Mouse (Mus musculus): Measurements from ENCODE around the gene Ndufaf7.

The Ndufaf7 gene

DNA sequence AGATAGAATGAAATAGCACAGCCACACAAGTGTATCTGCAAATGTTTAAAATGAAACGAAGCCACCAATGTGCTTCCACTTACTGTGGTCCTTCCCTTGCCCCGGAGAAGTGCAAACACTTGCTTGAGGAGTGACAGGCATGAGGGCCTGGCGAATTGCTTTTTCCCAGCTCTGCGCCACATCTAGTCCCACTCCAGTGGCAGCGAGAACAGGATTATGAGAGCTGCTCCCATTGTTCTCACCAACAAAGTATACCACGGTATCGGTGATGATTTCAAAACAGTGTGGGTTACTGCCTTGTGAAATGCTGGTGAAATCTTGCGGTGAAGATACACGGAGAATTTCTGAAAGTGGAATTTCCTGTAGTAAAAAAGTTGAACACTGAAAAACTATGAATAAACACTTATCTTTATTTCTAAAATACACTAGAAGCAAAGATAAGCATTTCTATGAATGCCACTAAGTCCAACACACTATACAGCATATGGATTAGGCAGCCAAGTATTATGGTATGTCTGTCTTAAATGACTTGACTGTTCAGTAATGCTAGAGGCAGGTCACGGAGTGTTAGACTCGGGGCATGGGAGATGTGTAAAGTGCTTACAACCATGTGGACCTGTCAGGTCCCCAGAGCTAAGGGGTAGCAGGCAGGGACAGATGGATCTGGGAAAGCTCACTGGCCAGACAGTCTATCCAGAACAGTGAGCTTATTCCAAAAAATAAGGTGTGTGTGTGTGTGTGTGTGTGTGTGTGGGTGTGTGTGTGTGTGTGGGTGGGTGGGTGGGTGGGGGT, 29.4 kb downstream of the Ndufaf7 start:
- no peak for DNase-seq

DNA sequence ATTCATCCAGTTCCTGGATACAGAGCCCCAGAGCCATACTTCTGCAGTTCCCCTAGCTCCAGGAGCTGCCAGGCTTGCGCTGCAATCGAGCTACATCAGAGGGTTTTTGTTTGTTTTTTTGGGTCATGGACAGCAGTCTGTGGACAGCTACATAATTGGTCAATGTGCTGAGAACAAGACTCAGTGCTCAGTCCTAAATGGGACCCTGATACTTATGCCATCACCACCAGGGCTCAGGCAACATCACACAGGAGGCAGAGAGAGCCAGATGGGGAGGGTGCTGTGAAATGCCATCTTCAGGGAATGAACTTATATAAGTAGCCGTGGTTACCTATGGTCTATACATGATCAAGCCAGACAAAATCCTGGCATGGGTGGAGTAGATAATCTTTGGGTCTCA, 31.6 kb downstream of the Ndufaf7 start:
- DNase-seq, result no peak

GRCm38 (mm10) chr17:78983166-78983565, 46.2 kb downstream of the Ndufaf7 start:
- DNase-seq, result no peak

DNA sequence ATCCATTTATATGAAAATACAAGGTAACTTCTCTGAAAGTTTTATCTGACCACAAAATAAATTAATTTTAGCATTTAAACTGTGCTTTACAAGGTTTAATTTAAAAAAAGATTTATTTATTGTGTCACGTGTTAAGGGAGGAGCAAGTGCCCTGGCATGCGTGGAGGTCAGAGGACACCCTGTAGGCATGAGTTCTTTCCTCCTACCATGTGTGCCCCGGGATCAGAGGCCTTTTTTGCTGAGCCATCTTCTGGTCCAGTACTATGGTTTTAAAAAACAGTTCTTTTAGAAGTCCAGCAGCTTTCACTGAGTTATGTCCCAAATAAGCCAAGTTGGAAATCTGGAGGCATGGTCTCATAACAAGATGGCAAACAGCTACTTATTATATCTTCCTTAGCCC, 46.8 kb downstream of the Ndufaf7 start:
- DNase-seq, result no peak

- DNase-seq, result no peak
Observed at GRCm38 (mm10) chr17:78989015-78989414, 52.1 kb downstream of the Ndufaf7 start.

GRCm38 (mm10) chr17:78991549-78991948, 54.6 kb downstream of the Ndufaf7 start:
- no peak for DNase-seq

GRCm38 (mm10) chr17:78992303-78993027, 55.5 kb downstream of the Ndufaf7 start:
- DNase-seq, result no peak

DNA sequence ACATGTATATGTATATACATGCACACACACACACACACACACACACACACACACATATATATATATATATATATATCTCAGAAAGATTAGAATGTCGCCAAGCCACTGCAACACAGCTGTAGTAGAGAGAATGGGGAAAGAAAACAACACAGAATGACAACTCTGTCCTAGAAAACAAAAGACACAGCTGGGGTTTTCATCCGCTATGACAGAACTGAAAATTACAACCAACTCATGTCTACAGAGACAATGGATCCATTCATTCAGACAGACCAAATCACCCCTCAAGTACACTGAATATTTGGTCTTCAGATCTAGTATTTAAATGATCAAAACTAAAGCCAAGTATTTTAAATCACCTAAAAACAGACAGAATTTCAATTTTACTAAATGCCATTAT, 56.7 kb downstream of the Ndufaf7 start:
- DNase-seq, result peak; percentile 54

GRCm38 (mm10) chr17:78994382-78994781, 57.4 kb downstream of the Ndufaf7 start:
- DNase-seq, result no peak

DNA sequence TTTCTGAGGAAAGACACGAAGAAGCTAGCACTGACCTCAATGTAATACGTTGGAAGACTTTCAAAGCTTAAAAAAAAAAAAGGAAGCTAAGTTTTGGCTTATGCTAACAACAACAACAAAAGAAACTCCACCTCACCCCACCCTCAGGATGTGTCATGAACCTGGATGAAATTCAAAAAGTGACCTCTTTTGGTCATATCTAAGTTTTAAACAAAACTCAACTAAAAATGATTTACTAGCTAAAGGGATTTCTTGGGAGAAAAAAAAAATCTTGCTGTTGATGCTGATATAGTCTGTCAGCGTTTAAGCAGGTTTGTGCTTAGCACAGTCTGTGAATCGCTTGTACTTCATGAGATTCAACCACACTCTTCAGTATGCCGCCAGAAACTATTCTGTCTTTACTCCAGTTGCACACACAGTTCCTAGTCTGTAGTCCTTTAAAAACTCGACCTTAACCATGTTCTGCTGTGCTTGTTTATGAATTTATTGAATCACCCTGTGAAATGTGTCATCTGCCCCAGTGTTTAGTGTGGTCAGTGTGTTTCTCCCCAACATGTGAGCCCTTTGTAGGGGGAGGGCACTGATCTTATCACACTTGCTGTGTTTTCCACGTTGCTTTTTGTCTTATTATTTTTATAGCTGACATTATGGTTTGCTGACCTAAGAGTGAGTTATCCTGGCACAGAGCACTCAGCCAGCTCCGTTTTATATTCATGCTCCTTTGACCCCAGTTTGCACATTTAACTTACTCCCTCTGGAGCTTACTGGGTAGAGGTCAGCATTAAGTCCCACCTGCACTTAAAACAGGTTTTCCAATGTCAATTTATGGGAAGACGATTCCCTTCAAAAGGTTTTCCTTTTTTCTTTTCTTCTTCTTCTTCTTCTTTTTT, 58.2 kb downstream of the Ndufaf7 start:
- DNase-seq, result no peak
